Mouse (Mus musculus) kidney, adult 10 weeks (tissue): Measurements from ENCODE around the gene Ttc16. TPM values are rescaled to one million over a fixed set of nuclear protein-coding genes. Genes with fewer than 3 reads are reported as not detected.

ENCODE experiments used
- polyA plus RNA-seq: library from polyadenylated mRNA; stranded (reverse); fragments of 350-450 nt; fragmentation: Illumina TruSeq; extraction: RNeasy Lipid Tissue Mini Kit (QIAGEN cat#74804); gene quantifications from one replicate; pipeline ENCODE4 v1.2.3, GENCODE M21; 2014; ENCODE audit warnings: low read depth, low replicate concordance

Gene Ttc16
- polyA plus RNA-seq: not detected

GRCm38 (mm10) chr2:32775359-32776074 is at the start of gene Ttc16, which contains the start of gene Ptrh1:
Gene Ttc16 (minus strand): TSS chr2:32775633.
Gene Ptrh1 (plus strand): TSS chr2:32775786.

GRCm38 (mm10) chr2:32784048-32784681 is 8.7 kb upstream of the Ttc16 start, which contains the start of gene Cfap157:
Gene Cfap157 (minus strand): TSS chr2:32784428.

GRCm38 (mm10) chr2:32757056-32757845 is 18.2 kb downstream of the Ttc16 start, which contains the start of gene Tor2a:
Gene Tor2a (plus strand): TSS chr2:32757234.

GRCm38 (mm10) chr2:32740916-32741272 is 34.5 kb downstream of the Ttc16 start, which contains the start of gene 6330409D20Rik:
Gene 6330409D20Rik (minus strand): TSS chr2:32741016.

GRCm38 (mm10) chr2:32720681-32721229 is 54.7 kb downstream of the Ttc16 start, which contains the start of gene Sh2d3c:
Gene Sh2d3c (plus strand): TSS chr2:32721055.

GRCm38 (mm10) chr2:32712934-32713817 is 62.3 kb downstream of the Ttc16 start, which contains the start of gene Cdk9:
Gene Cdk9 (minus strand): TSS chr2:32713076.

Other genes with a start within 250 kb of the Ttc16 start
- gene Fam102a, start 240.3 kb downstream of the Ttc16 start, polyA plus RNA-seq: 8.8 TPM
- gene Dpm2, start 204.8 kb downstream of the Ttc16 start, polyA plus RNA-seq: 1.7 TPM
- not detected for gene Pip5kl1, start 200.8 kb downstream of the Ttc16 start, polyA plus RNA-seq
- gene 9430097D07Rik, start 199.9 kb downstream of the Ttc16 start, polyA plus RNA-seq: not detected
- gene St6galnac4, start 188.5 kb downstream of the Ttc16 start, polyA plus RNA-seq: 0.49 TPM
- gene St6galnac6, start 175.9 kb downstream of the Ttc16 start, polyA plus RNA-seq: 1.4 TPM
- gene Ak1, start 153.9 kb downstream of the Ttc16 start, polyA plus RNA-seq: 3.7 TPM
- 6.9 TPM for gene Eng, start 129.0 kb downstream of the Ttc16 start, polyA plus RNA-seq
- gene Fpgs, start 71.5 kb downstream of the Ttc16 start, polyA plus RNA-seq: 3.5 TPM
- gene Cdk9, start 62.6 kb downstream of the Ttc16 start, polyA plus RNA-seq: 42.3 TPM
- not detected for gene Sh2d3c, start 54.6 kb downstream of the Ttc16 start, polyA plus RNA-seq
- not detected for gene 6330409D20Rik, start 34.6 kb downstream of the Ttc16 start, polyA plus RNA-seq
- gene Tor2a, start 18.4 kb downstream of the Ttc16 start, polyA plus RNA-seq: 0.85 TPM
- gene Ptrh1, start 153 bp upstream of the Ttc16 start, polyA plus RNA-seq: 0.53 TPM
- not detected for gene Cfap157, start 8.8 kb upstream of the Ttc16 start, polyA plus RNA-seq
- gene Stxbp1, start 71.6 kb upstream of the Ttc16 start, polyA plus RNA-seq: 2.1 TPM
- gene Fam129b, start 100.5 kb upstream of the Ttc16 start, polyA plus RNA-seq: 1.1 TPM
- gene Rpl12, start 185.9 kb upstream of the Ttc16 start, polyA plus RNA-seq: 88.9 TPM
- 3.9 TPM for gene Lrsam1, start 186.0 kb upstream of the Ttc16 start, polyA plus RNA-seq
- gene Slc2a8, start 206.4 kb upstream of the Ttc16 start, polyA plus RNA-seq: not detected